Mouse (Mus musculus): ENCODE data around the gene Gm45233. TPM values are rescaled to one million over a fixed set of nuclear protein-coding genes. Genes with fewer than 3 reads are reported as not detected.
A peak's percentile ranks its signal among the peaks of the same experiment; 100 is the strongest.

The Gm45233 gene
- polyA plus RNA-seq, 1 experiment from 2014 or later: not detected

GRCm38 (mm10) chr7:43422995-43423617 lies 20.8 kb upstream of the Gm45233 start:
- Histone ChIP-seq H3K4me1 (ENCODE audit: control insufficient read depth in 2 of 2, insufficient read depth in 2 of 2, low read length in 2 of 2) (0 out of 4 replicates have a peak, but pooled peaks cover 0 to 3% of the 10 kb centered on the region in 2 experiments), H3K27ac (replicated peaks in 1 of 2; ENCODE audit: control insufficient read depth in 1 of 2, insufficient read depth in 1 of 2, low read depth in 2 of 2, low read length in 2 of 2) (no peak overlapping the region), H3K9ac (ENCODE audit: low read length) (0 out of 2 replicates have a peak overlapping the region, but pooled peaks have one; percentile 41), H3K9me3 (ENCODE audit: control insufficient read depth, low read length) (no peaks in the 10 kb centered on the region), H3K4me2 (ENCODE audit: low read length) (peak overlapping the region; percentile 46), H3K4me3 (ENCODE audit: control insufficient read depth in 1 of 2, insufficient read depth in 1 of 2, low read depth in 1 of 2, low read length in 2 of 2) (no peak overlapping the region), H3K36me3 (ENCODE audit: control insufficient read depth, insufficient read depth, low read length) (no peaks in the 10 kb centered on the region), H3K27me3 (ENCODE audit: control insufficient read depth, insufficient read depth, low read length) (no peaks in the 10 kb centered on the region)
- peak; percentile 83 for ATAC-seq (ENCODE audit: insufficient number of reproducible peaks, insufficient read depth, low FRiP score, low read depth)
- WGBS: 12% methylated on average over 11 of the region's 11 CpGs

GRCm38 (mm10) chr7:43423991-43424625 lies 19.8 kb upstream of the Gm45233 start:
- Histone ChIP-seq H3K4me2 (ENCODE audit: low read length) (no peak overlapping the region), H3K4me3 (ENCODE audit: control insufficient read depth in 1 of 2, insufficient read depth in 1 of 2, low read depth in 1 of 2, low read length in 2 of 2) (no peak overlapping the region), H3K4me1 (ENCODE audit: control insufficient read depth in 2 of 2, insufficient read depth in 2 of 2, low read length in 2 of 2) (0 out of 4 replicates have a peak, but pooled peaks cover 0 to 3% of the 10 kb centered on the region in 2 experiments), H3K36me3 (ENCODE audit: control insufficient read depth, insufficient read depth, low read length) (no peaks in the 10 kb centered on the region), H3K9ac (ENCODE audit: low read length) (no peak overlapping the region), H3K27ac (replicated peaks in 1 of 2; ENCODE audit: control insufficient read depth in 1 of 2, insufficient read depth in 1 of 2, low read depth in 2 of 2, low read length in 2 of 2) (no peak overlapping the region), H3K27me3 (ENCODE audit: control insufficient read depth, insufficient read depth, low read length) (no peaks in the 10 kb centered on the region), H3K9me3 (ENCODE audit: control insufficient read depth, low read length) (no peaks in the 10 kb centered on the region)
- whole genome bisulfite sequencing: 55% methylated on average over 3 of the region's 3 CpGs
- ATAC-seq (ENCODE audit: insufficient number of reproducible peaks, insufficient read depth, low FRiP score, low read depth): no peak

GRCm38 (mm10) chr7:43427406-43427805 lies 16.5 kb upstream of the Gm45233 start, which contains the start of gene Lim2:
Gene Lim2 (plus strand): TSS chr7:43427670.
- H3K9ac ChIP-seq (ENCODE audit: low read length): no peak within 1 kb of the TSS
- 0 out of 4 replicates have a peak, but pooled peaks cover 0 to 3% of the 10 kb centered on the region in 2 experiments for H3K4me1 ChIP-seq (ENCODE audit: control insufficient read depth in 2 of 2, insufficient read depth in 2 of 2, low read length in 2 of 2)
- no peaks in the 10 kb centered on the region for H3K27me3 ChIP-seq (ENCODE audit: control insufficient read depth, insufficient read depth, low read length)
- H3K9me3 ChIP-seq (ENCODE audit: control insufficient read depth, low read length): no peaks in the 10 kb centered on the region
- no peak within 1 kb of the TSS for H3K4me2 ChIP-seq (ENCODE audit: low read length)
- 75% methylated on average over 8 of the region's 8 CpGs for WGBS
- no peak within 1 kb of the TSS for H3K27ac ChIP-seq (replicated peaks in 1 of 2; ENCODE audit: control insufficient read depth in 1 of 2, insufficient read depth in 1 of 2, low read depth in 2 of 2, low read length in 2 of 2)
- no peak for ATAC-seq (ENCODE audit: insufficient number of reproducible peaks, insufficient read depth, low FRiP score, low read depth)
- H3K4me3 ChIP-seq (ENCODE audit: control insufficient read depth in 1 of 2, insufficient read depth in 1 of 2, low read depth in 1 of 2, low read length in 2 of 2): no peak within 1 kb of the TSS
- H3K36me3 ChIP-seq (ENCODE audit: control insufficient read depth, insufficient read depth, low read length): no peaks in the 10 kb centered on the region

GRCm38 (mm10) chr7:43429500-43429899 lies 14.4 kb upstream of the Gm45233 start:
- no peaks in the 10 kb centered on the region for H3K27me3 ChIP-seq (ENCODE audit: control insufficient read depth, insufficient read depth, low read length)
- no peak for ATAC-seq (ENCODE audit: insufficient number of reproducible peaks, insufficient read depth, low FRiP score, low read depth)
- no peaks in the 10 kb centered on the region for H3K4me1 ChIP-seq (ENCODE audit: control insufficient read depth in 2 of 2, insufficient read depth in 2 of 2, low read length in 2 of 2)
- H3K4me2 ChIP-seq (ENCODE audit: low read length): no peak overlapping the region
- no peak overlapping the region for H3K27ac ChIP-seq (replicated peaks in 1 of 2; ENCODE audit: control insufficient read depth in 1 of 2, insufficient read depth in 1 of 2, low read depth in 2 of 2, low read length in 2 of 2)
- H3K9me3 ChIP-seq (ENCODE audit: control insufficient read depth, low read length): no peaks in the 10 kb centered on the region
- H3K36me3 ChIP-seq (ENCODE audit: control insufficient read depth, insufficient read depth, low read length): no peaks in the 10 kb centered on the region
- 26% methylated on average over 4 of the region's 4 CpGs for WGBS
- no peak overlapping the region for H3K9ac ChIP-seq (ENCODE audit: low read length)
- H3K4me3 ChIP-seq (ENCODE audit: control insufficient read depth in 1 of 2, insufficient read depth in 1 of 2, low read depth in 1 of 2, low read length in 2 of 2): no peak overlapping the region

GRCm38 (mm10) chr7:43432891-43433290 lies 11.0 kb upstream of the Gm45233 start:
- Histone ChIP-seq H3K4me2 (ENCODE audit: low read length) (no peak overlapping the region), H3K4me3 (ENCODE audit: control insufficient read depth in 1 of 2, insufficient read depth in 1 of 2, low read depth in 1 of 2, low read length in 2 of 2) (no peak overlapping the region), H3K36me3 (ENCODE audit: control insufficient read depth, insufficient read depth, low read length) (no peaks in the 10 kb centered on the region), H3K27ac (replicated peaks in 1 of 2; ENCODE audit: control insufficient read depth in 1 of 2, insufficient read depth in 1 of 2, low read depth in 2 of 2, low read length in 2 of 2) (no peak overlapping the region), H3K9me3 (ENCODE audit: control insufficient read depth, low read length) (no peaks in the 10 kb centered on the region), H3K4me1 (ENCODE audit: control insufficient read depth in 2 of 2, insufficient read depth in 2 of 2, low read length in 2 of 2) (no peaks in the 10 kb centered on the region), H3K27me3 (ENCODE audit: control insufficient read depth, insufficient read depth, low read length) (no peaks in the 10 kb centered on the region), H3K9ac (ENCODE audit: low read length) (no peak overlapping the region)
- ATAC-seq (ENCODE audit: insufficient number of reproducible peaks, insufficient read depth, low FRiP score, low read depth): no peak
- WGBS: 54% methylated on average over 4 of the region's 4 CpGs

GRCm38 (mm10) chr7:43434676-43435075 lies 9.3 kb upstream of the Gm45233 start:
- Histone ChIP-seq H3K4me2 (ENCODE audit: low read length) (no peak overlapping the region), H3K4me3 (ENCODE audit: control insufficient read depth in 1 of 2, insufficient read depth in 1 of 2, low read depth in 1 of 2, low read length in 2 of 2) (no peak overlapping the region), H3K4me1 (ENCODE audit: control insufficient read depth in 2 of 2, insufficient read depth in 2 of 2, low read length in 2 of 2) (no peaks in the 10 kb centered on the region), H3K36me3 (ENCODE audit: control insufficient read depth, insufficient read depth, low read length) (no peaks in the 10 kb centered on the region), H3K9me3 (ENCODE audit: control insufficient read depth, low read length) (no peaks in the 10 kb centered on the region), H3K9ac (ENCODE audit: low read length) (no peak overlapping the region), H3K27me3 (ENCODE audit: control insufficient read depth, insufficient read depth, low read length) (no peaks in the 10 kb centered on the region), H3K27ac (replicated peaks in 1 of 2; ENCODE audit: control insufficient read depth in 1 of 2, insufficient read depth in 1 of 2, low read depth in 2 of 2, low read length in 2 of 2) (no peak overlapping the region)
- ATAC-seq (ENCODE audit: insufficient number of reproducible peaks, insufficient read depth, low FRiP score, low read depth): no peak
- WGBS: 91% methylated on average over 5 of the region's 5 CpGs

- no peak within 1 kb of the TSS for H3K4me3 ChIP-seq (ENCODE audit: control insufficient read depth in 1 of 2, insufficient read depth in 1 of 2, low read depth in 1 of 2, low read length in 2 of 2)
- ATAC-seq (ENCODE audit: insufficient number of reproducible peaks, insufficient read depth, low FRiP score, low read depth): no peak
Measured at GRCm38 (mm10) chr7:43436341-43437255, 7.3 kb upstream of the Gm45233 start, which contains the start of gene Nkg7. Gene Nkg7 (plus strand): TSS chr7:43437073.

More at GRCm38 (mm10) chr7:43436341-43437255, 7.3 kb upstream of the Gm45233 start, which contains the start of gene Nkg7:
- Histone ChIP-seq H3K36me3 (ENCODE audit: control insufficient read depth, insufficient read depth, low read length) (no peaks in the 10 kb centered on the region), H3K9ac (ENCODE audit: low read length) (no peak within 1 kb of the TSS), H3K27me3 (ENCODE audit: control insufficient read depth, insufficient read depth, low read length) (no peaks in the 10 kb centered on the region), H3K9me3 (ENCODE audit: control insufficient read depth, low read length) (no peaks in the 10 kb centered on the region), H3K4me1 (ENCODE audit: control insufficient read depth in 2 of 2, insufficient read depth in 2 of 2, low read length in 2 of 2) (no peaks in the 10 kb centered on the region), H3K4me2 (ENCODE audit: low read length) (no peak within 1 kb of the TSS), H3K27ac (replicated peaks in 1 of 2; ENCODE audit: control insufficient read depth in 1 of 2, insufficient read depth in 1 of 2, low read depth in 2 of 2, low read length in 2 of 2) (no peak within 1 kb of the TSS)
- 68% methylated on average over 10 of the region's 10 CpGs for WGBS
